ENCODE assay signal across 31 mouse cellular contexts in genomic region chr16:30703831-30704230, GRCm38 (mm10).
DNase-seq lines count a peak whose midpoint lies in the region; ATAC-seq and TF ChIP-seq lines count a peak whose summit lies in the region.
"Had no signal": no experiment of that assay in that cellular context is flagged by ENCODE, and none has a peak within 500 bp of the region (broad histone marks: within the 10 kb centered on the region; RNA-seq: fewer than 3 reads in every experiment).

No protein-coding gene starts in this region.

- TF ChIP-seq EP300 in heart, adult 2 months (IDR thresholded peaks at IDR 0.05; ENCODE audit: insufficient read depth, low read depth, low read length): no peak

- H3K79me2 ChIP-seq in heart, adult 2 months (replicated peaks; ENCODE audit: control insufficient read depth, insufficient read depth, low read length): no peaks in the 10 kb centered on the region

- H3K27ac ChIP-seq in heart, adult 2 months: peak overlapping the region; percentile 20; the same call in 1 of the 2 replicates
- H3K27ac ChIP-seq in heart, embryonic 10.5 days: no peak overlapping the region
- H3K27ac ChIP-seq in heart, embryonic 12.5 days (ENCODE audit: poor library complexity, severe bottlenecking): no peak overlapping the region
- H3K27ac ChIP-seq: embryonic facial prominence, embryonic 10.5 days; embryonic facial prominence, embryonic 13.5 days; forebrain, embryonic 12.5 days; forebrain, embryonic 15.5 days; heart, embryonic 15.5 days; hindbrain, embryonic 10.5 days; hindbrain, embryonic 13.5 days; intestine, embryonic 15.5 days had no signal

- H3K36me3 ChIP-seq in heart, adult 2 months (ENCODE audit: control insufficient read depth, insufficient read depth, low read length): no peaks in the 10 kb centered on the region
- no peaks in the 10 kb centered on the region for H3K36me3 ChIP-seq in heart, embryonic 10.5 days
- no peaks in the 10 kb centered on the region for H3K36me3 ChIP-seq in heart, embryonic 12.5 days
- H3K36me3 ChIP-seq: embryonic facial prominence, embryonic 10.5 days; embryonic facial prominence, embryonic 13.5 days; forebrain, embryonic 12.5 days; forebrain, embryonic 15.5 days; G1E; heart, embryonic 15.5 days; hindbrain, embryonic 10.5 days; hindbrain, embryonic 13.5 days; intestine, embryonic 15.5 days had no signal

- peak; percentile 58 for DNase-seq in adrenal gland, postnatal 14 days
- DNase-seq in adrenal gland, adult 8-10 months: no peak
- peak in 1 of 2 experiments; percentile 26 for DNase-seq in heart, adult 2 months
- DNase-seq in heart, embryonic 10.5 days (ENCODE audit: low spot score): no peak
- peak; percentile 28 to 29 for DNase-seq in heart, postnatal 10 days
- no peak for DNase-seq in left cerebral cortex, postnatal 4 days
- DNase-seq: adrenal gland, adult 2 months; B cell, adult 2 months; cerebellum, adult 11-12 months; cerebellum, adult 8-10 months; cerebellum, postnatal 10 days; cerebellum, postnatal 36 days; embryo, embryonic 11 days; gastrocnemius, postnatal 10 days; gastrocnemius, postnatal 36 days; kidney, adult 11 months; kidney, adult 8-10 months had no signal

- no peak for ATAC-seq in heart, embryonic 12.5 days (ENCODE audit: insufficient number of reproducible peaks, low FRiP score)
- ATAC-seq: forebrain, embryonic 15.5 days; hindbrain, embryonic 16.5 days; intestine, embryonic 15.5 days; Patski had no signal

- H3K9me3 ChIP-seq in heart, embryonic 10.5 days: no peaks in the 10 kb centered on the region
- peaks cover 10% of the 10 kb centered on the region; the same call in 1 of the 2 replicates for H3K9me3 ChIP-seq in heart, embryonic 12.5 days (replicated peaks)
- H3K9me3 ChIP-seq: embryonic facial prominence, embryonic 10.5 days; forebrain, embryonic 12.5 days; forebrain, embryonic 15.5 days; G1E; heart, embryonic 15.5 days; hindbrain, embryonic 10.5 days; intestine, embryonic 15.5 days had no signal

- no peaks in the 10 kb centered on the region for H3K27me3 ChIP-seq in heart, adult 2 months (ENCODE audit: control insufficient read depth, insufficient read depth, low read length)
- H3K27me3 ChIP-seq in heart, embryonic 10.5 days (ENCODE audit: insufficient read depth, poor library complexity, severe bottlenecking): no peaks in the 10 kb centered on the region
- H3K27me3 ChIP-seq in heart, embryonic 12.5 days (replicated peaks): no peaks in the 10 kb centered on the region
- H3K27me3 ChIP-seq: CH12.LX; embryonic facial prominence, embryonic 13.5 days; forebrain, embryonic 12.5 days; forebrain, embryonic 15.5 days; heart, embryonic 15.5 days; hindbrain, embryonic 13.5 days; intestine, embryonic 15.5 days; Patski had no signal

- TF ChIP-seq POLR2A in heart, adult 2 months (IDR thresholded peaks at IDR 0.05; ENCODE audit: insufficient read depth, low read depth, low read length): 0 out of 2 replicates have a peak, but pooled peaks have one; percentile 15

- WGBS in heart, adult 2 months: 71% methylated on average over 8 of the region's 8 CpGs
- 87% methylated on average over 8 of the region's 8 CpGs for WGBS in heart, embryonic 10.5 days
- WGBS in heart, embryonic 12.5 days: 86% methylated on average over 8 of the region's 8 CpGs

- no peak overlapping the region for H3K4me3 ChIP-seq in heart, adult 2 months
- H3K4me3 ChIP-seq in heart, embryonic 10.5 days: no peak overlapping the region
- no peak overlapping the region for H3K4me3 ChIP-seq in heart, embryonic 12.5 days
- H3K4me3 ChIP-seq: embryonic facial prominence, embryonic 10.5 days; embryonic facial prominence, embryonic 13.5 days; erythroblast, embryonic 14.5 days; forebrain, embryonic 12.5 days; forebrain, embryonic 15.5 days; heart, embryonic 15.5 days; hindbrain, embryonic 10.5 days; hindbrain, embryonic 13.5 days; intestine, embryonic 15.5 days had no signal

- no peak overlapping the region for H3K9ac ChIP-seq in heart, adult 2 months (ENCODE audit: low read depth, low read length)
- no peak overlapping the region for H3K9ac ChIP-seq in heart, embryonic 12.5 days
- H3K9ac ChIP-seq: embryonic facial prominence, embryonic 13.5 days; forebrain, embryonic 12.5 days; forebrain, embryonic 15.5 days; heart, embryonic 15.5 days; hindbrain, embryonic 13.5 days; intestine, embryonic 15.5 days had no signal

- TF ChIP-seq CTCF in heart, adult 2 months (IDR thresholded peaks at IDR 0.05): no peak

- no peaks in the 10 kb centered on the region for H3K4me1 ChIP-seq in heart, adult 2 months (ENCODE audit: control insufficient read depth, insufficient read depth, low read length)
- peaks cover 10% of the 10 kb centered on the region; the same call in 1 of the 2 replicates for H3K4me1 ChIP-seq in heart, embryonic 10.5 days
- no peaks in the 10 kb centered on the region for H3K4me1 ChIP-seq in heart, embryonic 12.5 days (replicated peaks)
- H3K4me1 ChIP-seq: embryonic facial prominence, embryonic 13.5 days; forebrain, embryonic 12.5 days; forebrain, embryonic 15.5 days; heart, embryonic 15.5 days; hindbrain, embryonic 10.5 days; intestine, embryonic 15.5 days had no signal

- H3K4me2 ChIP-seq in heart, embryonic 12.5 days: no peak overlapping the region
- H3K4me2 ChIP-seq: embryonic facial prominence, embryonic 13.5 days; forebrain, embryonic 12.5 days; forebrain, embryonic 15.5 days; heart, embryonic 15.5 days; hindbrain, embryonic 13.5 days; intestine, embryonic 15.5 days had no signal

- intact Hi-C loops in heart, adult 2 months (cut with DNase I): no loop called here
- intact Hi-C loops in heart, postnatal 10 days (cut with DNase I): no loop called here
- intact Hi-C loops in left cerebral cortex, postnatal 4 days (cut with DNase I): no loop called here

Comparison
In these comparisons a context has a peak if more than half of its experiments do, and no peak if none do; other contexts are left out.
1. DNase-seq: peak in adrenal gland, postnatal 14 days (single experiment) and heart, postnatal 10 days (2 of 2); none in adrenal gland, adult 8-10 months (single experiment), heart, embryonic 10.5 days (single experiment) and left cerebral cortex, postnatal 4 days (single experiment).